Mouse (Mus musculus) brown adipose tissue, adult 24 weeks (tissue): ENCODE results near the gene Hoxa13. TPM values are rescaled to one million over a fixed set of nuclear protein-coding genes. Genes with fewer than 3 reads are reported as not detected.
A peak's percentile ranks its signal among the peaks of the same experiment; 100 is the strongest.

ENCODE experiments used
- H3K27ac ChIP-seq: fragments of 200-500 bp; replicated peaks from 2 replicates; pipeline ENCODE4 v1.5.1; 2012; ENCODE audit warnings: low read depth, mild to moderate bottlenecking, low read length
- H3K4me1 ChIP-seq: fragments of 200-500 bp; 2 replicates; pipeline ENCODE4 v1.6.1; 2012; ENCODE audit warnings: low read length, mixed read lengths; ENCODE audit not compliant: control insufficient read depth, insufficient read depth, insufficient read length
- H3K4me3 ChIP-seq: fragments of 200-500 bp; 2 replicates; pipeline ENCODE4 v1.5.1; 2012; ENCODE audit warnings: low read depth, mild to moderate bottlenecking, low read length, moderate library complexity; ENCODE audit not compliant: insufficient read depth
- polyA plus RNA-seq: library from polyadenylated mRNA; stranded (reverse); fragments of >200 nt; gene quantifications from 2 replicates; pipeline ENCODE4 v1.2.4, GENCODE M21; 2012; ENCODE audit not compliant: missing spikeins, insufficient read depth, insufficient read length

The Hoxa13 gene
- polyA plus RNA-seq, 1 experiment: not detected

GRCm38 (mm10) chr6:52262463-52263320, 2.0 kb upstream of the Hoxa13 start:
- no peaks in the 10 kb centered on the region for H3K4me1 ChIP-seq
- H3K27ac ChIP-seq: no peak overlapping the region
- no peak overlapping the region for H3K4me3 ChIP-seq

- H3K27ac ChIP-seq: no peak overlapping the region
- no peaks in the 10 kb centered on the region for H3K4me1 ChIP-seq
- H3K4me3 ChIP-seq: no peak overlapping the region
These were observed 1.2 kb upstream of the Hoxa13 start for GRCm38 (mm10) chr6:52261751-52262462.

GRCm38 (mm10) chr6:52259811-52260261, 844 bp downstream of the Hoxa13 start:
- Histone ChIP-seq H3K4me3 (peak overlapping the region; percentile 20; the same call in 1 of the 2 replicates), H3K4me1 (no peaks in the 10 kb centered on the region), H3K27ac (no peak overlapping the region)

GRCm38 (mm10) chr6:52259081-52259790, 1.4 kb downstream of the Hoxa13 start:
- Histone ChIP-seq H3K4me3 (no peak overlapping the region), H3K4me1 (no peaks in the 10 kb centered on the region), H3K27ac (no peak overlapping the region)

GRCm38 (mm10) chr6:52256956-52257355, 3.7 kb downstream of the Hoxa13 start:
- H3K4me3 ChIP-seq: no peak overlapping the region
- H3K4me1 ChIP-seq: no peaks in the 10 kb centered on the region
- no peak overlapping the region for H3K27ac ChIP-seq

- no peak overlapping the region for H3K4me3 ChIP-seq
These were observed 6.9 kb downstream of the Hoxa13 start for GRCm38 (mm10) chr6:52253511-52254500.

GRCm38 (mm10) chr6:52252775-52253376, 7.8 kb downstream of the Hoxa13 start:
- no peak overlapping the region for H3K4me3 ChIP-seq
- no peak overlapping the region for H3K27ac ChIP-seq
- no peaks in the 10 kb centered on the region for H3K4me1 ChIP-seq

More at GRCm38 (mm10) chr6:52253511-52254500, 6.9 kb downstream of the Hoxa13 start:
- H3K4me1 ChIP-seq: no peaks in the 10 kb centered on the region
- no peak overlapping the region for H3K27ac ChIP-seq

GRCm38 (mm10) chr6:52252016-52252774, 8.5 kb downstream of the Hoxa13 start:
- Histone ChIP-seq H3K27ac (no peak overlapping the region), H3K4me1 (no peaks in the 10 kb centered on the region), H3K4me3 (no peak overlapping the region)

- no peak overlapping the region for H3K4me3 ChIP-seq
- no peak overlapping the region for H3K27ac ChIP-seq
- no peaks in the 10 kb centered on the region for H3K4me1 ChIP-seq
These were observed 9.4 kb downstream of the Hoxa13 start for GRCm38 (mm10) chr6:52251177-52251879.

GRCm38 (mm10) chr6:52249826-52250225, 10.9 kb downstream of the Hoxa13 start:
- no peak overlapping the region for H3K27ac ChIP-seq
- no peak overlapping the region for H3K4me3 ChIP-seq
- H3K4me1 ChIP-seq: no peaks in the 10 kb centered on the region

GRCm38 (mm10) chr6:52249415-52249738, 11.3 kb downstream of the Hoxa13 start:
- no peaks in the 10 kb centered on the region for H3K4me1 ChIP-seq
- H3K27ac ChIP-seq: no peak overlapping the region
- H3K4me3 ChIP-seq: no peak overlapping the region

- Histone ChIP-seq H3K27ac (no peak overlapping the region), H3K4me1 (no peaks in the 10 kb centered on the region), H3K4me3 (no peak overlapping the region)
These were observed 11.9 kb downstream of the Hoxa13 start for GRCm38 (mm10) chr6:52248638-52249414.
